Mouse (Mus musculus): ENCODE results near the gene Sfxn2.

- no peak for TF ChIP-seq CTCF (IDR thresholded peaks at IDR 0.05; ENCODE audit: low read depth)
- TF ChIP-seq EP300 (IDR thresholded peaks at IDR 0.05; ENCODE audit: low read depth): no peak
Observed at GRCm38 (mm10) chr19:46616378-46616777, 43.2 kb downstream of the Sfxn2 start.
